Mouse (Mus musculus): Measurements from ENCODE around the gene Bcl11a.

- no peak for TF ChIP-seq CTCF (IDR thresholded peaks at IDR 0.05; ENCODE audit: insufficient read depth, low read depth, low read length)
- TF ChIP-seq POLR2A (IDR thresholded peaks at IDR 0.05; ENCODE audit: insufficient read depth, low read depth, low read length) = no peak
Observed at GRCm38 (mm10) chr11:24139952-24140351, 62.1 kb downstream of the Bcl11a start.
